Mouse (Mus musculus): ENCODE measurements around the gene Eva1b.

Gene Eva1b

DNA sequence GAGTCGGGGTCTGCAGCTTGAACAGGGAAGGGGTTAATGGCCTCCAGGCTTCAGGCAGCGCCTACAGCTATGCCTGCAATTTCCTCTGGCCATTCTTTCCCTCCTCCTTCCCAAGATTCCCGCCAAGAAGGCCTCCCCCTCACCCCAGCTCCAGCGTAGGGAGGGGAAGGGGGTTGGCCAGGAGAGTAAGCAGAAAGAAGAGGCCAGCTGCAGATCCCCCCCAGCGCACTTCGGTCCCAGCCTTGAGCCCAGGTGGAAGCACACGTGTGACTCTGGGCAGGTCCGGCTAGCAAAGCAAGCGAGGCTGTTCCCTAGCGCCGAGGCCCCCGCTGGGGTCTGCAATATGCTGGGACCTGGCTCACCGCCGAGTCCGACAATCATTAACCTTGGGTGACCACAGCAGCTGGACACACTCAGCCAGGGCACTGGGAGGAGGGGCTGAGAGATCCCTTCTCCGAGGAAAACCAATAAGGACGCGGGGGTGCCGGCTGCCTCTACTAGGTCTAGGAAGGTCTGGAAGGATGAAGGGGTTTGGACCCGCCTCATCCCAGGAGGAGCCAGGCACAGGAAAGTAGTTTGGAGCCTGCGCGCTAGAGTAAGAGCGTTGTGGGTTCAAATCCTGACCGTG, at the start of gene Eva1b:
Gene Eva1b (plus strand): TSS at position 212 of the 628 bp plus-strand sequence.
- DNase-seq (ENCODE audit: low read depth) = no peak

DNA sequence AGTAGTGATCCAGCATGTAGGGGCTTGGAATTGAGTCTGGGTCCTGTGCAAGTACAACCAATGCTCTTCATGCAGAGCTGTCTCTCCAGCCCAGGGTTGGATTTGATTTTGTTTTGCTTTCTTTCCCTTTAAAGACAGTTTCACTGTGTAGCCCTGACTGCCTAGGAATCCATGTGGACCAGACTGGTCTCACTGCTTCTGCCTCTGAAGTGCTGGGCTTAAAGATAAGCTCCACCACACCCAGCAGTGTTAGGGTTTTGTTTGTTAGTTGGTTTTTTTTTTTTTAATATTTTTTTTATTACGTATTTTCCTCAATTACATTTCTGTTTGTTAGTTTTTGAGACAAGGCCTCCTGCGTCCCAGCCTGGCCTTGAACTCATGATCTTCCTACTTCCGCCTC, 48.2 kb upstream of the Eva1b start:
- no peak for DNase-seq (ENCODE audit: low read depth)

DNA sequence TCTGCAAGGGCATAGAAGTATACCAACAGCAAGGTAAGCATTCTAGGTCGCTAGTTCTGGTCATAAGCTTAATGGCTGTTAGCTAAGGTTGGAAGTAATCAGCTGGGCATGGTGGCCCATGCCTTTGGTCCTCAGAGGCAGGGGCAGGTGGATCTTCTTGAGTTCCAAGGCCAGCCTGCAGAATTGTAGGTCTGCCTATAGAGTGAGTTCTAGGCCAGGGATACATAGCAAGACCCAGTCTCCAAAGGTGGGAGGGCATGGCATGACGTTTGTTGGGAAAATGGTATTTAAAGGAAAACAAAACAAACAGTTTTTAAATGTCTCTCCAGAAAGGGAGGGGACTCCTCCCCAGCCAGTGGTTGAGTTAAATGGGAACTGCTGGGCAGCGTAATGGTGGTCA, 46.8 kb upstream of the Eva1b start:
- no peak for DNase-seq (ENCODE audit: low read depth)

DNA sequence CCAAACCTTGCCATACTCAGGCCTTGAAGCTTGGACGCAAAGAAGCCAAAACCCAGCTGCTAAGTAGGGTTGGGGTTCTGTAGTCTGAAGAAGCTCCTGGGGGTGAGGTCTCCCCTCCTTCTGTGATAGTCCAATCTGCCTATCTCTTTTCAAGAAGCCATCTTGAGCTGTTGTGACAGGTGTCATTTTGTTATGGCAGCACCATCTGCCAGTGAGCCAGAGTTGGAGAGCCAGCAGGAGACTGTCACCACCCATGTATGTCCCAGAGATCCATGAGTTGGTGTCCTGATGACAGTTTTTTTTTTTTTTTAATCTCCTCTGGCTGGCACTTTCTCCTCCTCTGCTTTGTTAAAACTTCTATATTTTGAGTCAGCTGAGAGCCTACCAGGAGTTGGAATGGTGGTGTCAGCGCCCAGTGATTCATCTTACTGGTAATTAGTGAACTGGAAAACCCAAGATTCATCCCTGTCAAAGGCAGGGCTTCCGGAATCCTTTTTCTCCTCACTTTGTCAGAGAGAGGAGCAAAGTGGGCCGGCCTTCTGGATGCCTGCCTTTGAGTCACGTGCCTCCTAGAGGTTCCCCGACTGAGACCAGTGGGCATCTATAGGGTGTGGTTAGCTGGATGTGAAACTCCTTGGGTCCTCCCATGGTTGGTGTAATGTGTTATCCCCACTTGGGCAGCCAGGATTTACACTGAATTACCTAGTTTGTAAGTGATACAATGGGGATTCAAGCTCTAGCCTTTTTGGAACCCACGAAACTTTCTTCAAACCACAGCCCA, 45.3 kb upstream of the Eva1b start:
- no peak for DNase-seq (ENCODE audit: low read depth)

DNA sequence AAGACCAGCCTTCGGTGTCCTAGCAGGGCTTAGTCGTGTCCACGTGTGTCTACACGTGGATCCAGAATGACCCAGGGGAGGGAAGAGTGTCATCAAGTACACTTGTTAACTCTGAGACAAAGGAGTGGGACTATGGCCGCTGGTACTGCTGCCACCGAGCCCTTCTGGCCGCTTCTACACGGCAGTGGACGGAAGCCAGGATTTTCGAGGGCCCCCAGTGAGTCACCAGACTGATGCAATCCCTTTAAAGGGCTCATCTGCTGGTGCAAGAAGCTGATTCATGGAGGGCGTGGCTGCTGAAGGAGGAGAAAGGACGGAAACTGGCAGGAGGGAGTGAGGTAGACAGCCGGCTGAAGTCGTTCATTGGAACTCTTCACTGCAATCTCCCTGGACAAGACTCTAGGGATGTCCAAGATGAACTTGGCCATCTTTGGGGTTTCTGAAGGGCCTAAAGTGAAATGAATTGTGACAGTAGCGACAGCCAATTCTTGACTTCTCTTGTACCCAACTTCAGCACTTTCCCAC, 44.4 kb upstream of the Eva1b start:
- peak; percentile 95 for DNase-seq (ENCODE audit: low read depth)

DNA sequence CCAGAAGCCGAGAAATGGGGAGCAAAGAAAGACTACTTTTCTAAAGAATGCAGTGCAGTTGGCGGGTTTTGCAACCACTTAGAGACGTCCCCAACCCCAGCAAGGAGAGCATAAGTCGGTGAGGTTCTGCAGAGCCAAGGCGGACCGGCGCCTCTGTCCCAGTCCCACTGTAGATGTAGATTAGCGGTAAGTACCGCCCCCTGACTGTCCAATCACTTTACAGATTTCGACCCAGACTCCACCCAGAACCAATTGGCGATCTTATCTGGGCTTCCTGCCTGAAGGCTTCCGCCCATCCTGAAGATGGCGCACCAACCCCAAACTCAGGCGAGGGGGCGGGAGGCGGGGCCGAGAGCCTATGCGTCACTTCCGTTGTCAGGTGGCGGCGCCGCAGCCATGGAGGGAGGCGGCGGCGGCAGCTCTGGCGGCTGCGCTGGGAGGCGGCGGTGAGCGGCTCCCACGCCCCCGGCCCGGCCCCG, 43.9 kb upstream of the Eva1b start, which contains the start of gene Stk40:
Gene Stk40 (plus strand): TSS at position 368 of the 479 bp plus-strand sequence.
- peak; percentile 97 for DNase-seq (ENCODE audit: low read depth)

DNA sequence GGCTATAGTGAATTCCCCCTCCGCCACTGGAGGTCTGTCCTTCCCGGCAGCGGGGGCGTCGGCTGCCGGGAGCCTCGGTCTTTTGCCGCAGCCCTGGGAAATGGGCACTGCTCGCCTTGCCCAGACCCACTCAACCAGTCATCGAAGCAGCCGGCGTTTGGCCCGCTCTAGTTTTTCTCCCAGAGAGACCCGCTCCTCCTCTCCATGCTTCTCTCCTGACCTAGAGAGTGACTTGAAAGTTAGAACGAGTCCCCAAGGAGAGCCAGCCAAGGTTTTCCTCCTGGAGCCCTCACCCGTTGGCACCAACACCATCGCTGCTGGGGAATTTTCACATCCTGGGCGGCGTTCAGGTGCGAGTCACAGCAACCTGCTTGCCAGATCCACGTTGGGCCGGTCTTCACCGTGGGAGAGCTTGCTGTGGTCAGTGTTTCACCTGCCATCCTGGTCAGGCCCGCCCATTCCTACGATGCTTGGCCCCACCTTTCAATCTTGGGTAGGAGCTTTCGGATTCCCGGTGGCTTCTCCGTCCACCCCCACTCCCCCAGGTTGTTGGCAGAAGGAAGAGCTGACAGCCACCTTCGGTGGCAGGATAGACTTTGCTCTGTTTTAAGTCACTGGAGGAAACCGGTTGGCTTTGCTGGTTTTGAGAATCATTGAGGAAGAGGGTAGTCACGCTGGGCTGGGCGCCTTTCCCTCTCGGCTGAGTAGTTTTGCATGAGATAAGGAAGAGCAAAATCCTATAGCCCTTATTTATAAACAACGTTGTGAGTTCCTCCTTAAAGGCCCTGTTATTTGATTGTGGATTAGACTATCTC, 43.1 kb upstream of the Eva1b start:
- no peak for DNase-seq (ENCODE audit: low read depth)

DNA sequence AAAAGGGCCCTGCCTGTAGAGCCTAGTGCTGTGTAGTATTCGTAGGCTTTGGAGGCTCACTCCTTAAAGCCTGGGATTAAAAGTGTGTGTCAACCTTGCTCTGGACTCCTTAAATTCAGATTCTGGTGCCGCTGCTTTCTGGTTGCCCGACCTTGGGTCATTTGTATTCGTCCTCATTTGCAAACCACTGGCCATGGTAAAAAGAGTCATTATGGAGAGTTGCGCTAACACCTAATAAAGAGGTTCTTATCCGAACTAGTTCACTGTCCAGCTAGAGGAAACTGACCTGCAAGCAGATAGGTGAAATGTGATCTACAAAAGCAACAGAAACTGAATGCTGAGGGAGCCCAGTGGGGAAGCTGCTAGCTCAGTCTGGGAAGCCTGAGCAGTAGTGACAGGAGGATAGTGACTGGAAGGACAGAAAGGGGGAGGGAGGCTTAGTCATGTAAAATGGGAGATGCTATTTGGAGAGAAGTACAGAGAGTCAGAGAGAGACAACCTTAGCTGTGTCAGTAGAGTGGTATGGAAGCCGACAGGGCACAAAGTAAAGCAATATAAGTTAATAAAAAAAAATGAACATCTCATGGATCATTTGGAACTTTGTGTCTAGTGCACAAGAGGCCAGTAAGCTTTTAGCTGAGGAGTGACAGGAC, 42.3 kb upstream of the Eva1b start:
- no peak for DNase-seq (ENCODE audit: low read depth)

DNA sequence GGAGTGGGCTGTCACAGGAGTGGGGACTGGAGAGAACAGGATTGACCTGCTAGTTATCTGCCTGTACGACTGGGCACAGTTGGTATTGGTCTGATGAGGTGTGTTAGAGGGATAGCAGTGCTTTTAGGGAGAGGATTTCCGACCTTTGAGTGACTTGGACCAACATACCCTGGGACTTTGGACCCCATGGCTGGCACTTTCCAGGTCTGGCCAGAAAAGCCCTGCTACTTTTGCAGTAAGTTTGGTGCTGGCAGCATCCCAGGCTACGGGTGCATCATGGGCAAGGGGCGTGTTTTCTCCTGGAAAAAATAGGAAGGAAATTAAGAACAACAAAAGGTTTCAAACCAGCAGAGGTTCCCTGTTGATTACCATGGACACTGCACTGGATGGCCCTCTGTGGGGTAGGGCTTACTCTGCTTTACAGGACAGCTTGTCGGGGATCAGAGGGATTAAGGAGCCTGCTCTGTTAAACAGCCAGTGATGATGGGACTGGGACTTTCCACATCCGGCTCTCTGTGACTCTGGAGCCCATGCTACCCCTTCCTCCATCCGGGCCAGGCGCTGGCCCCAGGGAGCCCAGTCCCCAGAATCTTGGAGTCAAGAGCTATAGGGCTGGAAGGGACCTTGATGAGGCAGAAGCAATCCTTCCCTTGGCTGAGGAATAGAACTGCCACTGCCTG, 39.3 kb upstream of the Eva1b start:
- no peak for DNase-seq (ENCODE audit: low read depth)

DNA sequence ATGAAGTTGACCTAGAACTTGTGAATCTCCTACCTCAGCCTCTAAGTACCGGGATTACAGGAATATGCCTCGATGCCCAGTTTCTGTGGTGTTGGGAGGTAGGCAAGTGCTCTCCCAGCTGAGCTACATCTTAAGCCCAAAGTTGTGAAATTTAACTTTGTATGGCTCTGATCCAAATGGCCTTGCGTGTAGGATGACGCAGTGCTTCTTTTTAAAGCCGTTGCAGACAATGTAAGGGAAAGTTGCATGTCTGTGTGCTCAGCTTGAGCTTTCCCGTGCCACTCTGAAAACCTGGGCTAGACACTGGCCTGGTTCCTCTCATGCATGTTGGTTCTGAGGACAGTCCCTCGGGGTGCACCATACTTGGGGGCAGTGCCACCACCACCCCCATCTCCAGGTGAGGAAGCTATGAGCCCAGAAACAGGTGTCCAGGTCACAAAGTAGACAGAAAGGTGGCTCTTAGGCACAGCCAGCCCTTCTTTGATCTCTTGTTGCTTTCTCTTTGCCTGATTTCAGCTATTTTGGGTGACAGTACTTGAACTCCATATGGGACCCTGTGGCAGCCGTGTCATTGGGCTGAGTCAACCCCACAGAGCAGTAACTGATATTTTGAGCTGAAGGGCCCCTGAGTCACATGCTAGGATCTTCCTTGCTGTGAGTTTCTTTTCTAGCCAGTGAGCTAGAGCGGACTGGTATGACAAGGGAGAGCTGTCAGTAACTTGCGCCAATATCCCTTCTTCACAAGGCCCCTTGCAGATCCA, 37.8 kb upstream of the Eva1b start:
- no peak for DNase-seq (ENCODE audit: low read depth)

DNA sequence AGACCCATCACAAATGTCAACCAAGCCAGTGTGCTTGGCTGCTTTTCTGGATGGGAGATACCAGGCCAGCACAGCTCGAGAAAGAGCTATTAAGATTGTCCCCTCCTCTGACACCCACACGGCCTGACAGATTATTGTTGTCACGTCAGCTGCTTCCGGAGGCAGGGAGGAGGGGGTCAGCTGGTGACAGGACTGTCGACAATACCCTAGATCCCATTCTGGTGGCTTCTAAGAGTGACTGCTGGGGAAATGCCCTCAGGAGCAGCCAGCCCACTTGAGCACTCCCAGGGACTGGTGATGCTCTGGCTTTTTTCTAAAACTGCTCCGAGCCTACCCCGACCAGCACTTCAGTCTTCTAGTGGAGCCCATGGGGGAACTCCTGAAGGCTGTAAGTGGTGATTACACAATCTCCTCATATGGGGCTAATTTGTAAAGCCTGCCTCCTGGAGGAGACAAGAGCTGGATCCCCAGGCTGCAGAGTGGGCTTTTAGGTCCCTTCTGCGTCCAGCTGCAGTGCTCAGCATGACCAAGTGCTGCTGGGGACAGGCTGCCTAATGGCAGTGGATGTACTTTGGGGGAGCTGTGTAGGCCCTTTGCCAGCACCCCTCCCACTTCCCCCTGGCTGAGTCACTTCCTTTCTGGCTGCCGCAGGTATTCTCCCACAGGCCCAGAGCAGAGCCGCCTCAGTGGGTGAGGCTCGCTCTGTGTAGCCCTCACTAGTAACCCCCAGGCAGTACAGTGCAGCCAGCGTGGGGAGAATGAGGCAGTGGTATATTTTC, 37.0 kb upstream of the Eva1b start:
- peak; percentile 73 for DNase-seq (ENCODE audit: low read depth)

DNA sequence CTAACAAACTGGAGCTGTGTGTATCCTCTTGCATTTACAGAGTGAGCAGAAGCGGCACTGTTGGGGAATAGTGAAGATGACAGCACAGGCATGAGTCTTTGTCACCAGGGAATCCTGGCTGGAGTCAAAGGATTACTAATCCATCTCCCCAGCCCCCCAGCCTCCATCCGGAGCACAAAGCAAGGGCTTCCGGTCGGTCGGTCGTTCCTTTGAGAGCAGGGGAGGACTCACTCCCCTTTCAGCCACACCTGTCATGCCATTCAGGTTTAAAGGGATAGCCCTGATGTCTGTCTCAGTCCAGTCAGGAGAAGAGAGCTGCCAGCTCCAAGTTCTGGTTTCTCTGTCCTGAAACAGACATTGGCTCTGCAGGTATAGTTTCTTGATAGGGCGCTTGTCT, 36.4 kb upstream of the Eva1b start:
- no peak for DNase-seq (ENCODE audit: low read depth)

DNA sequence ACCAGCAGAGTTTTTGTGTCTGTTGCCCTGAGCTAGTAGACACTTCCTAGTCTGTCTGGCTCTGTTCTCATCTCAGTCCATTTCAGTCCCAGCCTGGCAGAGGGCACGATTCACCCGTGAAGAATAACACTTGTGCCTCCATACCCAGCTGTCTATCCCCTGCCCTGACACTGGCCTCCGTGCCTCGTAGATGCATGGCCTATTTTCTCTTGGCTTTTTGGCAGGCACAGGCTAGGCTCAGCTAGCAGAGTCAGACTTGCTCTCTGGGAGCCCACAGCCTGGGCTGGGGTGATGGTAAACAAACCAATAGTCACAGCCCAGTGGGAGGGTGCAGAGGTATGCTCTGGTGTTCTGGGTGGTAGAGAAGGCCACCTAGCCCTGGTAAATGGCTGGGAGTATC, 34.3 kb upstream of the Eva1b start:
- DNase-seq (ENCODE audit: low read depth) = no peak

DNA sequence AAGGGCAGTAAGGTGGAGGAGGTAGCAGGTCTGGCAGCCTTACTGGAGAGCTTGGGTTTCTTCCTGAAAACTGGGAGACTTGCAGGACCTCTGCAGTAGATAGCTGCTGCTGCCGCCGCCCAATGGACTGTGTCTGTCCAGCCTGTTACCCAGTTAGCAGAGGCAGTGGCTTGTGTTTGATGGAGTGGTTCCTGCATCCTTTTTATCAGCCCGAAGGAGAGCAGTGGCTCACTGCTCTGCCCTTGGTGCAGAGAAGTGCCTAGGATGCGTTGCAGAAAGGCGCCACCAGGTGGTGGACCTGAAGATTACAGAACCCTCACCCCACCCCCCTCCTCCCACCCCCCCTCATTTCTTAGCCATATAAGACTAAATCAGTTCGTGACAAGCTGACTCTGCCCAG, 33.6 kb upstream of the Eva1b start:
- no peak for DNase-seq (ENCODE audit: low read depth)

DNA sequence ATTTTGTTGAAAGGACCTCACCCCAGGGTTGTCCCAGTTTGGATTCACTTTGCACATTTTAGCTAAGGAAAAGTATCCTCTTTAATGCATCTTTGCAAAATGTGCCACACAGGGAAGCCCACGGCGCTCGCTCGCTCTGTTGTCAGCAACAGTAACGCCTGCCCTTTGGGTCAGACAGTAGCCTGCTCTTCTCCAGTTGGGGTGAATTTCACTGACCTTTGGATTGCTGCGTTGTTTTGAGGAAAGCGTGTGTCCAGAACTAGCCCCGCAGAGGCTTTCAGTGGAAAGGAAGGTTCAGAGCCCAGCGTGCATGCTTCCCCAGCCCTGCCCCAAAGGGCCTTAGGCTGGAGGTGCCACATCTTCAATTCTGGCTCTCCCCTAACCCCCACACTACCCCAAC, 32.1 kb upstream of the Eva1b start:
- DNase-seq (ENCODE audit: low read depth) = no peak

DNA sequence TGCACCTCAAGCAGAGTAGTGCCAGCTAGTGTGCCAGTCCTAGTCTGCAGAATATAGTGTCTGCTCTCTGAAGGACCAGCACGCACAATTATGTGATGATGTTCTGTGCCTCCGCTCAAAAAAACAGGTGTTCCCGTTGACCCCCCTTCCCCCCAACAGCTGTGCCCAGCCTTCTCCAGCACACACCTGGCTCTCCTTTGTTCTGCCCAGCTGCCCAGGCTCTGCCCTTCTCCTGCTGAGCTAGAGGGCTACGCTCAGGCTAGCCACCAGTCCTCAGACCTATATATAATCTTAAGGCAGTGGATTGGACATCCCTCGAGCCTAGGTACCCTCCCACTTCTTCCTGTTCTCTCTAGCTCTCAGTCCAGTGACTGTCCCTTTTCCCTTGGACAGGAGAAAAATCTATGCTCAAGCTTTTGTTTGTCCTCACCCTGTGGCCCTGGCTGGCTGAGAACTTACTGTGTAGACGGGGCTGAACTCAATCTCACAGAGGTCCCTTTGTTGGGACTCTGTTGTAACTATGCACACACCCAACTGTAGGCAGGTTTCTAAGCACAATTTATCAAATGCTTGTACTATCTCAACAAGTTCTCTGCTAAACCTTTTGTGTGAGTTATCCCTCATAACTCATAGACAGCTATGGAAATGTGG, 31.5 kb upstream of the Eva1b start:
- DNase-seq (ENCODE audit: low read depth) = no peak

DNA sequence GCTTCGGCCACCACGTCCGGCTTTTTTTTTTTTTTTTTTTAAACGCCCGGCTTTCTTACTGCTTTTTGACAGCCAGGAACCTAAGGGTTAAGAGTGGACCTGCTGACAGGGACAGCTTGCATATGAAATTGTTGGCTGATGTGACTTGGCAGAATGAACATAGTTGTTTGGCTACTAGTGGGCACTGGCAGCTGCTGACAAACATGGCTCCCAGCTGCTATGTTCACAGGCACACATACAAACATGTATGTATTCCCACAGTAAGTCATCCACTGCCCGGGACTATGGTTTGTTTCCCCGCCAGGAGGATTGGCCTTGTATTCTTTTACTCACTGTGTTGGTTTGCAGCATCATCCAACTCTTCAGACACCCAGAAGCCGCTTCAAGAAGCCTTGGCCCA, 30.4 kb upstream of the Eva1b start:
- no peak for DNase-seq (ENCODE audit: low read depth)

DNA sequence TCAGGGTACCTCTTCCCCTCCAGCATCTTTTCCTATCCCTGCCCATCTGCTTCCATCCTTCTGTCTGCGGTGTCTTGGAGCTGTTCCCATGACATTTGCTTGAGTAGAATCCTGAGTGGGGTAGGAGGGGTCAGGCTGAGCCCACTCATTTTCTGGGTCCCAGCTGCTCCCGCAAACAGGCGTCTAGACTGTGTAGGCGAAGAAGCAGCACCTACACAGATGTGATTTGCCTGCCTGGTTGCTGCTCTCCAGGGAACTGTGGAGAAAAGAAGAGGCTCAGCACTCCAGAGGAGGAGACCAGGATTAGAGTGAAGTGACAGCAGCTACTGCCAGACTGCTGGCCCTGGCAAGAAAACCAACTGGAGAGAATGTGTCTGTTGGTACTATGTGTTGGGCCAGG, 28.9 kb upstream of the Eva1b start:
- no peak for DNase-seq (ENCODE audit: low read depth)

DNA sequence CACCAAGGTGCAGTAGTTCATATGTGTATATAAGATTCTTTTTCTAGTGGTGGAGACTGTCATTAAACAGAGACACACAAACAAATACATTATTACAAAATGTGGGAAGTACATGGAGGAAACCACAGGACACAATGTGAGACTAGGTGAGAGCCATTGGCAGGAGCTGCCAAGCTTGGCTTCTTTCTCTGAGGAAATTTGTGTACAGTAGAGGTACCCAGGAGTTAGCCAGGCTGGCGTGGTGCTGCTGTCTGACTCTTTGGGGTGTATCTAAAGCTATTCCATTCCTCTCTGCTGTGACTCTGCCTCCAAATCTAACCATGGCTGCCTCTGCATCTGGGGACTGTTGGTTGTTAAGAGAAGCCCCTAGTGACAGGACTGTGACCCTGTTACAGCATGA, 28.5 kb upstream of the Eva1b start:
- no peak for DNase-seq (ENCODE audit: low read depth)

Measured in c-Kit-positive CD71-negative TER-119-negative erythroid progenitor cells, embryonic 14.5 days (primary cell).